Mouse (Mus musculus) liver, adult 2 months (tissue): ENCODE data around the gene BC053393. TPM values are rescaled to one million over a fixed set of nuclear protein-coding genes. Genes with fewer than 3 reads are reported as not detected.

ENCODE experiments used
- DNase-seq: peaks from one replicate; pipeline ENCODE4 v3.0.0-alpha.2; 2011; ENCODE audit warnings: low read depth, low spot score; ENCODE audit errors: extremely low read depth
- H3K27ac ChIP-seq: fragments of 200-500 bp; replicated peaks from 2 replicates; pipeline ENCODE4 v1.5.1; 2012; ENCODE audit warnings: low read depth, mild to moderate bottlenecking, control low read depth, inconsistent platforms, low read length; ENCODE audit not compliant: insufficient read depth
- H3K27me3 ChIP-seq: fragments of 200-500 bp; 2 replicates; pipeline ENCODE4 v1.6.1; 2012; ENCODE audit warnings: mild to moderate bottlenecking, moderate library complexity, low read length, inconsistent platforms; ENCODE audit not compliant: control insufficient read depth, insufficient read depth
- H3K36me3 ChIP-seq: fragments of 200-500 bp; 2 replicates; pipeline ENCODE4 v1.6.1; 2012; ENCODE audit warnings: low read length, inconsistent platforms; ENCODE audit not compliant: control insufficient read depth, insufficient read depth
- H3K4me1 ChIP-seq: fragments of 200-500 bp; 2 replicates; pipeline ENCODE4 v1.6.1; 2011; ENCODE audit warnings: low read length; ENCODE audit not compliant: control insufficient read depth, insufficient read depth
- H3K4me3 ChIP-seq: fragments of 200-500 bp; 2 replicates; pipeline ENCODE4 v1.5.1; 2011; ENCODE audit warnings: low read depth, mild to moderate bottlenecking, control low read depth, low read length, moderate library complexity; ENCODE audit not compliant: insufficient read depth
- H3K79me2 ChIP-seq: fragments of 200-500 bp; 2 replicates; pipeline ENCODE4 v1.6.1; 2012; ENCODE audit warnings: inconsistent platforms, mild to moderate bottlenecking, low read length, moderate library complexity; ENCODE audit not compliant: control insufficient read depth, insufficient read depth
- H3K9ac ChIP-seq: fragments of 200-500 bp; 2 replicates; pipeline ENCODE4 v1.6.1; 2012; ENCODE audit warnings: low read depth, mild to moderate bottlenecking, control low read depth, inconsistent platforms, low read length
- CTCF ChIP-seq: fragments of 200-500 bp; IDR thresholded peaks from 2 replicates; pipeline ENCODE4 v1.5.1; 2011; ENCODE audit warnings: low read depth, low read length, control low read depth
- POLR2A ChIP-seq: fragments of 200-500 bp; IDR thresholded peaks from 2 replicates; pipeline ENCODE4 v1.6.1; 2011; ENCODE audit warnings: low read length, control low read depth; ENCODE audit not compliant: insufficient read depth; ENCODE audit errors: extremely low read depth
- WGBS: fragments of 180-500 bp; shearing (Covaris S2); methylation state at CpG from one replicate; pipeline ENCODE4 v1.1.7; 2018; 5-methylcytosine and 5-hydroxymethylcytosine counted together
- polyA plus RNA-seq: library from polyadenylated mRNA; depleted of rRNA; stranded (reverse); fragments of >200 nt; gene quantifications from 2 replicates; pipeline ENCODE4 v1.2.3, GENCODE M21; 2012
- total RNA-seq: library from RNA; depleted of rRNA; stranded (reverse); fragments of >200 nt; gene quantifications from 2 replicates; pipeline ENCODE4 v1.2.3, GENCODE M21; 2014

BC053393 gene
- total and polyA plus RNA-seq, 2 experiments = not detected

DNA sequence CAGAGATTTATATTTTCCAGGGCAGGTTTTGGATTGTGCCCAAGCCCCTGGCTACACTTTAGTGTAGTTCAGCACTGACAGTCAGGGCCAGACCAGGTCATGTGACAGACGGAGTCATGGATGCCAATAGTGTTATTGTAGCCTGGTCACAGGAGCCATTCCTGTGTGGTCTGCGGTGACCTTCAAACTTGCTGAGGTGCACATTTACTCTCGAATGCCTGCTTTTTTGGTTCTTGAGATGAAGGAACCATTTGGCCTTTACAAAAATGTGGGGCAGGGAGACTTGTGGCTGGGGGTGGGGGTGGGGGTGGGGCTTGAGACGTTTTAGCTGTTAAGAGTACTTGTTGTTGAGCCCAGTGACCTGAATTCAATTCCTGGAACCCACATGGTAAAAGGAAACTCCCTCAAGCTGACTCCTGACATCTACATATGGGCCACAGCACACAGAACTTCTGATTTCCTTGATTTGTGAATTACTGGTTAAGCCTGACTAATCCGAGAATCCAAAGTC, 7.5 kb downstream of the BC053393 start:
- Histone ChIP-seq H3K9ac (no peak overlapping the region), H3K27me3 (no peaks in the 10 kb centered on the region), H3K4me1 (peaks cover 30% of the 10 kb centered on the region), H3K79me2 (no peaks in the 10 kb centered on the region), H3K27ac (no peak overlapping the region), H3K36me3 (no peaks in the 10 kb centered on the region), H3K4me3 (no peak overlapping the region)
- TF ChIP-seq CTCF = no peak
- TF ChIP-seq POLR2A = no peak
- 33% methylated on average over 5 of the region's 5 CpGs for WGBS
- DNase-seq = peak; percentile 65

DNA sequence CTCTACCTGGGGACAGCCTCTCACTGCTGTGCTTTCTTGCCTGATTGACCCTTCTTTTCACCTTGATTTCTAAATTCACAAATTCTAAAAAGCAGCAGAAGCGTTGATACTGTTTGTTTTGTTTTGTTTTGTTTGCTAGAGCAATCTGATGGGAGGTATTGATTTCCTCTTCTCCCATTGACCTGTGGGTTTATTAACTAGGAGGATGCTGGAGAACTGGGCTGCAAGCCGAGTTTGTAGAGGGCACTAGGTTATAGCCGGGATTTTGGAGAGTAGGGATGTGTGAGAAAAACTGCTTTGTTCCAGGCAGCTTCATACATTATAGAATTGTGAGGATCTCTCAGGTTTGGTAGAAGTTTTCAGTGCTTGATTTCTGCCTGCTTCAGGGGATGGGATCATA, 9.1 kb downstream of the BC053393 start:
- peaks cover 30% of the 10 kb centered on the region for H3K4me1 ChIP-seq
- H3K27ac ChIP-seq = peak overlapping the region; percentile 66
- no peaks in the 10 kb centered on the region for H3K79me2 ChIP-seq
- no peak overlapping the region for H3K4me3 ChIP-seq
- 19% methylated on average over 3 of the region's 3 CpGs for WGBS
- no peak for TF ChIP-seq CTCF
- TF ChIP-seq POLR2A = no peak
- no peaks in the 10 kb centered on the region for H3K36me3 ChIP-seq
- H3K9ac ChIP-seq = no peak overlapping the region
- H3K27me3 ChIP-seq = no peaks in the 10 kb centered on the region
- DNase-seq = peak; percentile 95

GRCm38 (mm10) chr11:46582741-46583140, 11.4 kb downstream of the BC053393 start:
- DNase-seq = peak; percentile 90

GRCm38 (mm10) chr11:46592416-46592815, 21.1 kb downstream of the BC053393 start:
- Histone ChIP-seq H3K79me2 (no peaks in the 10 kb centered on the region), H3K9ac (no peak overlapping the region), H3K4me3 (no peak overlapping the region), H3K4me1 (no peaks in the 10 kb centered on the region), H3K27ac (no peak overlapping the region), H3K36me3 (no peaks in the 10 kb centered on the region), H3K27me3 (no peaks in the 10 kb centered on the region)
- TF ChIP-seq POLR2A = no peak
- no peak for TF ChIP-seq CTCF
- DNase-seq = no peak
- WGBS = 79% methylated on average over 2 of the region's 2 CpGs

More at GRCm38 (mm10) chr11:46582741-46583140, 11.4 kb downstream of the BC053393 start:
- H3K79me2 ChIP-seq = no peaks in the 10 kb centered on the region
- no peak overlapping the region for H3K4me3 ChIP-seq
- no peak overlapping the region for H3K9ac ChIP-seq
- H3K27ac ChIP-seq = peak overlapping the region; percentile 78
- 25% methylated on average over 5 of the region's 5 CpGs for WGBS
- no peak for TF ChIP-seq POLR2A
- no peak for TF ChIP-seq CTCF
- H3K4me1 ChIP-seq = peaks cover 30% of the 10 kb centered on the region
- H3K27me3 ChIP-seq = no peaks in the 10 kb centered on the region
- no peaks in the 10 kb centered on the region for H3K36me3 ChIP-seq

DNA sequence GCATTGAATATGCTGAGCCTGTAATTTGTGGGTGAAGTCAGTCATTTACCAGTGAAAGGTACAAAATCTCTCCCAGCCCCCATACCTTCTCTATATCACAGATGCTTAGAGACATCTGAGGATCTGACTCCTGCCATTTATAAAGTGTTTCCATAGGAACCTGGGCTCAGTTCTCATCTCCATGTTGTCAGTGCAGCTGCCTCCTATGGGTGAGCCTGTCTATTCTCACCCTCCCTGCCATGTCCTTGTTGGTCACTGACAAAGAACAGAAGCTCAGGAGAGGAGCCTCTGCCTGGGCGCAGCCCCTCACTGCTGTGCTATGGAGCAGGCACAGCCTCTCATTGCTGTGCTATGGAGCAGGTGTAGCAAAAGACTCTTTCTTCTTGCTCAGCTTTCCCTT, 48.6 kb downstream of the BC053393 start:
- WGBS = 90% methylated on average over 1 of the region's 1 CpGs
- Histone ChIP-seq H3K27ac (no peak overlapping the region), H3K9ac (no peak overlapping the region), H3K27me3 (no peaks in the 10 kb centered on the region), H3K4me1 (no peaks in the 10 kb centered on the region), H3K4me3 (no peak overlapping the region), H3K79me2 (no peaks in the 10 kb centered on the region), H3K36me3 (no peaks in the 10 kb centered on the region)
- no peak for DNase-seq
- TF ChIP-seq POLR2A (no peak), CTCF (no peak)

DNA sequence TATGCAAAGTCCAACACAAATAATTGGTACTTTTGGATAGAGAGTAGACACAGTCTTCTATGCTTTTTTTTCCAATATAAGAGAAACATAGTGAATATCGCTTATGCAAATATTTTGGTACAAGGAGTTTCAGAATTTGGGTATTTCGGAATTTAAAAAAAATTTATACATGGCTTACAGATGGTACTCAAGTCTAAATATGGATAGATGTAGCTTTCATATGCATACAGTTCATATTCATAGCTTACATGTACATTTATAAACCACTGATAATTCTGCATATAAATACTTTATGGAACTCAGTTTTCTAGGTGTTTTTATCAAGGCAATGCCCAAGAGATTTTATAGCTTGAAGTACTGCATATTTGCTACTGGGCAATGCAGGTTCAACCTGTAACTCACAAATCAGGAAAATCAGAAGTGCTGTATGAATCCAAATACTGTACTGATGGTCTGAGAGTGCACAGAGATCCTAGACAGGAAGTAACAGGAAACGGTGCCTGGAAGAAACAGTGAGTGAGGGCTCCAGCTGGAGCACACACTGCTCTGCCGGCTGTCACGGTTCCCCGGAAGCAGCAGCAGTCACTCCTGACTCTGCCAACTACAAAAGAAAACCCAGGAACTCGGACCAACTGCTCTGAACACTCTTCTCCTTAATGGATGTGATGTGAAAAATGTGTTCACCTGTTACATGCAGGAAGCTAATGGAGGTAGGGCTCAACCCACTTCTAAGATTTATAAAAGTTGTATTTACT, 49.3 kb downstream of the BC053393 start:
- H3K27me3 ChIP-seq = no peaks in the 10 kb centered on the region
- DNase-seq = no peak
- H3K4me1 ChIP-seq = no peaks in the 10 kb centered on the region
- H3K4me3 ChIP-seq = no peak overlapping the region
- no peak overlapping the region for H3K9ac ChIP-seq
- no peaks in the 10 kb centered on the region for H3K79me2 ChIP-seq
- 80% methylated on average over 7 of the region's 7 CpGs for WGBS
- no peaks in the 10 kb centered on the region for H3K36me3 ChIP-seq
- no peak for TF ChIP-seq CTCF
- no peak for TF ChIP-seq POLR2A
- H3K27ac ChIP-seq = no peak overlapping the region
